ENCODE assay signal across 8 mouse cellular contexts in the genomic region with DNA sequence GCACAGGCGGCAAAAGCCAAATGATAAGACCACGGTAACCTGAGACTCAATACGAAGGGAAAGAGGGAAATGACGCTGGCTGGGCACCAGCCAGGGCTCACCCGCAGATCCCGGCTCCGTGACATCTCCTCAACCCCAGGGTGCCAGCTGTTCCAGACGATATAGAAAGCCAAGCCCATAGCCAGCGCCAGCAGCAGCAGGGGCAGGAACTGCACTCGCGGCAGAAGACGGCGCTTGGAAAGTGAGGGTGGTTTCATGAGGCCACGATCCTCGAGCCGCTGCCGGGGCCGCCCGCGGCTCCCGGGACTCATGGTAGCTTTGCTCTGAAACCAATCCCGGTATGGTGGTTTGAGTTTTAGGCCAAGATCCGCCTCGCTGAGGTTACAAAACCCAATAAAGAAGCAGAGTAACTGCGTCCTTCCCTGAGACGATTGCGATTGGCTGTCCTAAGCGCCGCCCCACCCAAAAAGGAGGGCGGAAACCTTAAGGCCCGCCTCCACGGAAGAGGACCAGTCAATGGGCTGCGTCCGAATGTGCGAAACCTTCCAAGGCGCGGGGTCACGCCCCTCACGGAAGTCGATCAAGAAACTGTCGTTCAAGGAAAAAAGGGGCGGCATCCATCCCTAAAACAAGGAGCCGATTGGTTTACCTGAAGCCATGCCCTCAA. TPM values are rescaled to one million over a fixed set of nuclear protein-coding genes. Genes with fewer than 3 reads are reported as not detected.
DNase-seq lines count a peak whose midpoint lies in the region; ATAC-seq lines count a peak whose summit lies in the region.

A gene (minus strand): TSS at position 417 of the 667 bp plus-strand sequence.

- H3K4me1 ChIP-seq in lung, embryonic 16.5 days (replicated peaks; ENCODE audit: control insufficient read depth, insufficient read depth, low read length) = peaks cover 18% of the 10 kb centered on the region

- peak within 1 kb of the TSS; percentile 94 for H3K4me2 ChIP-seq in lung, embryonic 16.5 days (ENCODE audit: low read depth, low read length)

- 0% methylated on average over 43 of the region's 43 CpGs for WGBS in lung, embryonic 16.5 days

- H3K9me3 ChIP-seq in lung, embryonic 16.5 days (ENCODE audit: control insufficient read depth, low read length) = no peaks in the 10 kb centered on the region

- H3K27ac ChIP-seq in lung, embryonic 16.5 days (ENCODE audit: low read length) = peak within 1 kb of the TSS; percentile 91

- DNase-seq in MEL-GATA-1-ER (ENCODE audit: extremely low read depth, low read depth) = peak; percentile 98
- DNase-seq in cerebellum, adult 8-10 months = peak; percentile 96
- peak; percentile 99 for DNase-seq in forelimb bud, embryonic 11.5 days (ENCODE audit: low read depth, low spot score)
- peak; percentile 95 for DNase-seq in layer of hippocampus, adult 9-10 months (ENCODE audit: low spot score)
- DNase-seq in ovary, postnatal 10 days (ENCODE audit: low spot score) = peak; percentile 79
- peak; percentile 96 to 99 for DNase-seq in thymus, postnatal 10 days (ENCODE audit: low spot score in 2 of 2)

- H3K27me3 ChIP-seq in lung, embryonic 16.5 days (ENCODE audit: control insufficient read depth, insufficient read depth, low read depth, low read length) = no peaks in the 10 kb centered on the region

- ATAC-seq in hematopoietic stem cell, adult 5-6 weeks (replicated peaks in 1 of 2; ENCODE audit: insufficient read depth in 1 of 2, low FRiP score in 2 of 2, low TSS enrichment in 1 of 2, low read depth in 1 of 2, poor library complexity in 2 of 2, severe bottlenecking in 2 of 2) = peak; percentile 91 to 92
- peak; percentile 98 for ATAC-seq in lung, embryonic 16.5 days (ENCODE audit: low read depth)

- peaks cover 17% of the 10 kb centered on the region for H3K36me3 ChIP-seq in lung, embryonic 16.5 days (ENCODE audit: control insufficient read depth, insufficient read depth, low read length)

- H3K4me3 ChIP-seq in lung, embryonic 16.5 days (ENCODE audit: low read length) = peak within 1 kb of the TSS; percentile 84

- H3K9ac ChIP-seq in lung, embryonic 16.5 days (ENCODE audit: low read length) = peak within 1 kb of the TSS; percentile 86

RNA-seq across cellular contexts. Expression of the gene that starts here (rescaled TPM):
- total RNA-seq in hematopoietic stem cell, adult 5-6 weeks (2017) = 3.5 and 4.8 TPM in 2 replicates
- polyA plus RNA-seq in lung, embryonic 16.5 days (2015; fragmentation: Nextera tagmentation; extraction: Ambion mirVana) = 15.4 and 15.7 TPM in 2 replicates

Comparison
In these comparisons a context has a peak if more than half of its experiments do, and no peak if none do; other contexts are left out.
1. Peak in every context shown above with its lines: DNase-seq, ATAC-seq, H3K4me3 ChIP-seq and H3K27ac ChIP-seq.